Mouse (Mus musculus): ENCODE results near the gene Mpv17. TPM values are rescaled to one million over a fixed set of nuclear protein-coding genes. Genes with fewer than 3 reads are reported as not detected.

Gene Mpv17
- polyA plus RNA-seq, 1 experiment from 2014 or later = 17.6 TPM

- H3K27me3 ChIP-seq (ENCODE audit: insufficient read depth, low read length) = no peaks in the 10 kb centered on the region
- peaks cover 7% of the 10 kb centered on the region for H3K36me3 ChIP-seq (replicated peaks; ENCODE audit: insufficient read depth, low read length)
- H3K27ac ChIP-seq (ENCODE audit: low read depth) = peak overlapping the region; percentile 97
- DNase-seq = peak; percentile 61
- no peak for TF ChIP-seq EP300 (IDR thresholded peaks at IDR 0.05; ENCODE audit: low read depth)
- TF ChIP-seq CTCF (IDR thresholded peaks at IDR 0.05; ENCODE audit: low read depth) = no peak
- H3K9ac ChIP-seq (replicated peaks) = peak overlapping the region; percentile 80
- peak; percentile 59 for ATAC-seq
- H3K4me3 ChIP-seq (ENCODE audit: low read depth, low read length) = peak overlapping the region; percentile 83
- H3K4me2 ChIP-seq (ENCODE audit: low read depth, low read length) = peak overlapping the region; percentile 80
- WGBS (ENCODE audit: insufficient replicate concordance) = 1% methylated on average over 25 of the region's 25 CpGs
- peaks cover 14% of the 10 kb centered on the region for H3K4me1 ChIP-seq (ENCODE audit: insufficient read depth)
- no peaks in the 10 kb centered on the region for H3K9me3 ChIP-seq (ENCODE audit: low read length)
Observed at GRCm38 (mm10) chr5:31179301-31179765, 25.3 kb upstream of the Mpv17 start.

GRCm38 (mm10) chr5:31168630-31169029 lies 14.6 kb upstream of the Mpv17 start:
- H3K27ac ChIP-seq (ENCODE audit: low read depth) = no peak overlapping the region
- H3K4me2 ChIP-seq (ENCODE audit: low read depth, low read length) = no peak overlapping the region
- no peak overlapping the region for H3K9ac ChIP-seq (replicated peaks)
- no peaks in the 10 kb centered on the region for H3K27me3 ChIP-seq (ENCODE audit: insufficient read depth, low read length)
- no peaks in the 10 kb centered on the region for H3K9me3 ChIP-seq (ENCODE audit: low read length)
- WGBS (ENCODE audit: insufficient replicate concordance) = 86% methylated on average over 4 of the region's 4 CpGs
- H3K4me1 ChIP-seq (ENCODE audit: insufficient read depth) = no peaks in the 10 kb centered on the region
- no peak for ATAC-seq
- H3K4me3 ChIP-seq (ENCODE audit: low read depth, low read length) = no peak overlapping the region
- no peak for TF ChIP-seq EP300 (IDR thresholded peaks at IDR 0.05; ENCODE audit: low read depth)
- TF ChIP-seq CTCF (IDR thresholded peaks at IDR 0.05; ENCODE audit: low read depth) = no peak
- H3K36me3 ChIP-seq (replicated peaks; ENCODE audit: insufficient read depth, low read length) = peaks cover 89% of the 10 kb centered on the region
- no peak for DNase-seq

- H3K27me3 ChIP-seq (ENCODE audit: insufficient read depth, low read length) = no peaks in the 10 kb centered on the region
- WGBS (ENCODE audit: insufficient replicate concordance) = 57% methylated on average over 1 of the region's 1 CpGs
- TF ChIP-seq EP300 (IDR thresholded peaks at IDR 0.05; ENCODE audit: low read depth) = no peak
- TF ChIP-seq CTCF (IDR thresholded peaks at IDR 0.05; ENCODE audit: low read depth) = no peak
- no peak overlapping the region for H3K4me3 ChIP-seq (ENCODE audit: low read depth, low read length)
- H3K27ac ChIP-seq (ENCODE audit: low read depth) = no peak overlapping the region
- no peak for DNase-seq
- no peaks in the 10 kb centered on the region for H3K9me3 ChIP-seq (ENCODE audit: low read length)
- no peaks in the 10 kb centered on the region for H3K4me1 ChIP-seq (ENCODE audit: insufficient read depth)
- no peak overlapping the region for H3K4me2 ChIP-seq (ENCODE audit: low read depth, low read length)
- peaks cover 82% of the 10 kb centered on the region for H3K36me3 ChIP-seq (replicated peaks; ENCODE audit: insufficient read depth, low read length)
- H3K9ac ChIP-seq (replicated peaks) = no peak overlapping the region
- ATAC-seq = no peak
Observed at GRCm38 (mm10) chr5:31164878-31165277, 10.8 kb upstream of the Mpv17 start.

GRCm38 (mm10) chr5:31162462-31162861 lies 8.4 kb upstream of the Mpv17 start:
- Histone ChIP-seq H3K27ac (ENCODE audit: low read depth) (no peak overlapping the region), H3K9ac (replicated peaks) (no peak overlapping the region), H3K36me3 (replicated peaks; ENCODE audit: insufficient read depth, low read length) (peaks cover 81% of the 10 kb centered on the region), H3K4me3 (ENCODE audit: low read depth, low read length) (no peak overlapping the region), H3K9me3 (ENCODE audit: low read length) (no peaks in the 10 kb centered on the region), H3K4me2 (ENCODE audit: low read depth, low read length) (no peak overlapping the region), H3K4me1 (ENCODE audit: insufficient read depth) (no peaks in the 10 kb centered on the region), H3K27me3 (ENCODE audit: insufficient read depth, low read length) (no peaks in the 10 kb centered on the region)
- DNase-seq (no peak), ATAC-seq (no peak)
- TF ChIP-seq EP300 (IDR thresholded peaks at IDR 0.05; ENCODE audit: low read depth) = no peak
- TF ChIP-seq CTCF (IDR thresholded peaks at IDR 0.05; ENCODE audit: low read depth) = no peak

GRCm38 (mm10) chr5:31153516-31154151 lies 417 bp downstream of the Mpv17 start:
- H3K27me3 ChIP-seq (ENCODE audit: insufficient read depth, low read length) = no peaks in the 10 kb centered on the region
- peak overlapping the region; percentile 74 for H3K4me3 ChIP-seq (ENCODE audit: low read depth, low read length)
- TF ChIP-seq CTCF (IDR thresholded peaks at IDR 0.05; ENCODE audit: low read depth) (no peak), EP300 (IDR thresholded peaks at IDR 0.05; ENCODE audit: low read depth) (no peak)
- 30% methylated on average over 6 of the region's 6 CpGs for WGBS (ENCODE audit: insufficient replicate concordance)
- peak overlapping the region; percentile 82 for H3K4me2 ChIP-seq (ENCODE audit: low read depth, low read length)
- H3K4me1 ChIP-seq (ENCODE audit: insufficient read depth) = peaks cover 12% of the 10 kb centered on the region
- H3K27ac ChIP-seq (ENCODE audit: low read depth) = no peak overlapping the region
- ATAC-seq = peak; percentile 1
- H3K9ac ChIP-seq (replicated peaks) = peak overlapping the region; percentile 72
- DNase-seq = no peak
- H3K36me3 ChIP-seq (replicated peaks; ENCODE audit: insufficient read depth, low read length) = peaks cover 25% of the 10 kb centered on the region
- no peaks in the 10 kb centered on the region for H3K9me3 ChIP-seq (ENCODE audit: low read length)

- H3K27ac ChIP-seq (ENCODE audit: low read depth) = no peak overlapping the region
- H3K9ac ChIP-seq (replicated peaks) = no peak overlapping the region
- H3K36me3 ChIP-seq (replicated peaks; ENCODE audit: insufficient read depth, low read length) = peaks cover 8% of the 10 kb centered on the region
- TF ChIP-seq CTCF (IDR thresholded peaks at IDR 0.05; ENCODE audit: low read depth) = peak; percentile 37
- no peak for TF ChIP-seq EP300 (IDR thresholded peaks at IDR 0.05; ENCODE audit: low read depth)
- H3K27me3 ChIP-seq (ENCODE audit: insufficient read depth, low read length) = no peaks in the 10 kb centered on the region
- peaks cover 12% of the 10 kb centered on the region for H3K4me1 ChIP-seq (ENCODE audit: insufficient read depth)
- DNase-seq (no peak), ATAC-seq (0 out of 2 replicates have a peak, but pooled peaks have one; percentile 22)
- 78% methylated on average over 3 of the region's 3 CpGs for WGBS (ENCODE audit: insufficient replicate concordance)
- H3K4me3 ChIP-seq (ENCODE audit: low read depth, low read length) = no peak overlapping the region
- H3K9me3 ChIP-seq (ENCODE audit: low read length) = no peaks in the 10 kb centered on the region
- no peak overlapping the region for H3K4me2 ChIP-seq (ENCODE audit: low read depth, low read length)
Observed at GRCm38 (mm10) chr5:31151746-31152145, 2.3 kb downstream of the Mpv17 start.

Measured in liver, postnatal 0 days (tissue).